Mouse (Mus musculus) megakaryocyte, embryonic 14.5 days (primary cell): ENCODE results near the gene Tns4. TPM values are rescaled to one million over a fixed set of nuclear protein-coding genes. Genes with fewer than 3 reads are reported as not detected.

ENCODE experiments used
- H3K27me3 ChIP-seq: replicated peaks from 2 replicates; pipeline ENCODE3; 2012; ENCODE audit warnings: inconsistent platforms
- H3K36me3 ChIP-seq: replicated peaks from 2 replicates; pipeline ENCODE3; 2012; ENCODE audit warnings: low read length, inconsistent platforms, mixed read lengths
- H3K4me1 ChIP-seq: 2 replicates; pipeline ENCODE4 v1.6.1; 2012; ENCODE audit warnings: inconsistent platforms
- H3K4me3 ChIP-seq: replicated peaks from 2 replicates; pipeline ENCODE3; 2012; ENCODE audit warnings: moderate library complexity, mild to moderate bottlenecking, inconsistent platforms
- H3K9me3 ChIP-seq: 2 replicates; pipeline ENCODE4 v1.6.1; 2012; ENCODE audit warnings: inconsistent platforms
- FLI1 ChIP-seq: IDR thresholded peaks from 2 replicates; pipeline ENCODE4 v1.6.1; 2012; ENCODE audit warnings: low read length, inconsistent platforms, mixed read lengths
- GATA1 ChIP-seq: IDR thresholded peaks from 3 replicates; pipeline ENCODE4 v1.6.1; 2012; ENCODE audit warnings: mixed read lengths, low read length, inconsistent platforms, borderline replicate concordance
- polyA plus RNA-seq: library from polyadenylated mRNA; stranded (reverse); fragments of >175 nt; gene quantifications from 2 replicates; pipeline ENCODE4 v1.2.3, GENCODE M21; 2012; ENCODE audit warnings: low replicate concordance; ENCODE audit not compliant: insufficient read depth

Gene Tns4
- polyA plus RNA-seq, 1 experiment = 0.93 TPM

DNA sequence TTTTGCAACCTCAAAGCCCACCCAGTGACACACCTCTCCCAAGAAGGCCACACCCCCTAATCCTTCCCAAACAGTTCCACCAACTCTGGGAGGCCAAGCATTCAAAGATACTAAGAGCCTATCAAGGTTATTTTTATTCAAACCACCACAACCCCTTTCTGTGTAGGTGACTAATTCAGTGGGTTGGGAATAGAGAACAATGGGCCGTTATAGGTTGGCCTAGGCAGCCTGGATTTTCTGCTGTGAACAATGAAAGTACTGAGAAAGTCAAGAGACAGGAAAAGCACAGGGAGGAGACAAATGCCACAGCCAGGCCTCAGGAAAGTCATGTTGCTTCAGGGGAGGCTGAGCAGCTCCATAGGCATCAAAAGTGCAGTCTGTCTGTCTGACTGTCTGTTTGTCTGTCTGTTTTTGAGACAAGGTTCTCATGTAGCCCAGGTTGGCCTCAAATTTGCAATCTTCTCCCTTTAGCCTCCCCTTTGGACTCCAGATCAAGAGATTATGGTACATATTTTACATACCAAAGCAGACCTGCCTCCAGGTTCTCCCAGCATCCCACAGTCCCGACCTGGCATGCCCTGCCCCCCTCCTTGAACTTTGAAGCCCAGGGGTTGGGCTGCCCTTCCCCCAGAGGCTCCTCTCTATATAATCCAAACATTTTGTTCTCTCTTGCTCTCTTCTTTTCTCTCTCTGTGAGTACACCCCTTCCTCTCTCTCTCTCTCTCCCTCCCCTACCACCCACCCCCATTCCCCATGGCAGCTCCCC, 6.0 kb upstream of the Tns4 start:
- H3K4me3 ChIP-seq = no peak overlapping the region
- no peaks in the 10 kb centered on the region for H3K36me3 ChIP-seq
- H3K27me3 ChIP-seq = peaks cover 47% of the 10 kb centered on the region
- no peaks in the 10 kb centered on the region for H3K4me1 ChIP-seq
- TF ChIP-seq GATA1 = no peak
- peaks cover 11% of the 10 kb centered on the region for H3K9me3 ChIP-seq

DNA sequence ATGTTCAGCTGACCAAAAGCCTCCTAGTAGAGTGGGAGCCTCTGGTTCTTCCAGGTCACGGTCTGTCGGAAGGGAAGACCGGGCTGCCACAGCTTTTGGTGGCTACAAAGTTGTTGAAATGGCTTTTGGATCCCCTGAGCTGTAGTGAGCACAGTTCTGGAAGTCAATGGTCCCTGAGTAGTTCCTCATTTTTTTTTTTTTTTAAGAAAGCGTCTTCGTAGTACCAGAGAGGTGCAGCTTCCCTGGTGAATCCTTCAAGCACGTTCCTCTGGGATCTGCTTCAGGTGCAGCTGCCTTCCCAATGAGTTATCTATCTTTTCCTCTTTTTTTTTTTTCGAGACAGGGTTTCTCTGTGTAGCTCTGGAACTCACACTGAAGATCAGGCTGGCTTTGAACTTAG, 4.6 kb upstream of the Tns4 start:
- H3K27me3 ChIP-seq = peaks cover 49% of the 10 kb centered on the region
- H3K4me3 ChIP-seq = no peak overlapping the region
- H3K36me3 ChIP-seq = no peaks in the 10 kb centered on the region
- no peaks in the 10 kb centered on the region for H3K4me1 ChIP-seq
- no peak for TF ChIP-seq FLI1
- TF ChIP-seq GATA1 = no peak
- peaks cover 11% of the 10 kb centered on the region for H3K9me3 ChIP-seq

- no peaks in the 10 kb centered on the region for H3K36me3 ChIP-seq
These were observed 2.6 kb upstream of the Tns4 start for GRCm38 (mm10) chr11:99091666-99092065.

DNA sequence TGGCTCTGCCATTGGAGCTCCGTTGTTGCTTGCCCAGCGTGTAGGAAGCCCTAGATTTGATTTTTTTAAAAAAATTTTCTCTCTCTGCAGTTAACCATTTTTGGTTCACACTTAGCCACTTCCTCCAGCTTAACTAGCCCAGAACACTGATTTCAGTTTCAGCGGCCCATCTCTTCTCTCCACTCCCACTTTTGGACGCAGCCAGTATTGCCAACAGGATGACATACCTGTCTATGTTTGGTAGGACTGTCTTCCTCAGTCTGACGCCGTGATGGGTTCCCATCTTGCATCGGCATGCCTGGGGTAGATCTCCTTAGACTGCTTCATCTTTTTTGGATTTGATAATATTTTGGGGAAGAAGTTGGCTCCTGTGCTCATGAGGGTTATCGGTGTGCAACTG, 1.3 kb upstream of the Tns4 start:
- Histone ChIP-seq H3K4me1 (no peaks in the 10 kb centered on the region), H3K36me3 (no peaks in the 10 kb centered on the region), H3K9me3 (peaks cover 14% of the 10 kb centered on the region), H3K27me3 (peaks cover 66% of the 10 kb centered on the region), H3K4me3 (no peak overlapping the region)
- TF ChIP-seq GATA1 (no peak), FLI1 (no peak)

More at GRCm38 (mm10) chr11:99091666-99092065, 2.6 kb upstream of the Tns4 start:
- H3K4me3 ChIP-seq = no peak overlapping the region
- TF ChIP-seq GATA1 = no peak
- peaks cover 61% of the 10 kb centered on the region for H3K27me3 ChIP-seq
- H3K4me1 ChIP-seq = no peaks in the 10 kb centered on the region
- peaks cover 11% of the 10 kb centered on the region for H3K9me3 ChIP-seq

- no peak overlapping the region for H3K4me3 ChIP-seq
- no peaks in the 10 kb centered on the region for H3K4me1 ChIP-seq
- peaks cover 7% of the 10 kb centered on the region; the same call in 1 of the 2 replicates for H3K9me3 ChIP-seq
- no peak for TF ChIP-seq GATA1
- TF ChIP-seq FLI1 = no peak
- H3K36me3 ChIP-seq = no peaks in the 10 kb centered on the region
- H3K27me3 ChIP-seq = peaks cover 65% of the 10 kb centered on the region
These were observed 620 bp downstream of the Tns4 start for GRCm38 (mm10) chr11:99088486-99088885.

DNA sequence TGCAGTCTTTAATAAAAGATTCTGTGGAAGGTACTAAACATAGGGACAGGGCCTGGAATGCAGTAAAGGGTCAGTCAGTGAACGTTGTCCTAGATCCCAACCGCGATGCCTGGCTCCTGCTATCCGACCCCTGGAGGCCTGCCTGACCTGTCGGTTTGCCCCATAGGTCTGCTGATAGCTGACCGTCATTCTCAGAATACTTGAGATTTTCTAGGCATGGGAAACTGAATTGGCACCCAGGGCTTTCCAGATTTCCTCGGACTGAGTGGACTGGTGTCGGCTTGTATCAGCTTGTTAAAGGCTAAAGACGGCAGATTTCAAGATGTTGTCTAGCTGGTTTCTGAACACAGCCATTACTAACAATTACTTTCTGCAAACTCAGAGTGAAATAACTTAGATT, 4.7 kb downstream of the Tns4 start:
- no peak for TF ChIP-seq GATA1
- no peak for TF ChIP-seq FLI1
- Histone ChIP-seq H3K36me3 (no peaks in the 10 kb centered on the region), H3K27me3 (peaks cover 71% of the 10 kb centered on the region), H3K4me3 (no peak overlapping the region), H3K4me1 (no peaks in the 10 kb centered on the region), H3K9me3 (0 out of 2 replicates have a peak, but pooled peaks cover 4% of the 10 kb centered on the region)

GRCm38 (mm10) chr11:99083516-99083915, 5.6 kb downstream of the Tns4 start:
- H3K4me3 ChIP-seq = no peak overlapping the region
- H3K36me3 ChIP-seq = no peaks in the 10 kb centered on the region
- H3K4me1 ChIP-seq = no peaks in the 10 kb centered on the region
- peaks cover 72% of the 10 kb centered on the region for H3K27me3 ChIP-seq
- 0 out of 2 replicates have a peak, but pooled peaks cover 4% of the 10 kb centered on the region for H3K9me3 ChIP-seq
- TF ChIP-seq GATA1 (no peak), FLI1 (no peak)

GRCm38 (mm10) chr11:99082098-99082497, 7.0 kb downstream of the Tns4 start:
- Histone ChIP-seq H3K36me3 (no peaks in the 10 kb centered on the region), H3K4me3 (no peak overlapping the region), H3K9me3 (0 out of 2 replicates have a peak, but pooled peaks cover 4% of the 10 kb centered on the region), H3K4me1 (no peaks in the 10 kb centered on the region), H3K27me3 (peaks cover 67% of the 10 kb centered on the region)
- no peak for TF ChIP-seq FLI1
- no peak for TF ChIP-seq GATA1

- TF ChIP-seq GATA1 = no peak
- TF ChIP-seq FLI1 = no peak
- H3K4me1 ChIP-seq = no peaks in the 10 kb centered on the region
- peaks cover 68% of the 10 kb centered on the region for H3K27me3 ChIP-seq
- H3K4me3 ChIP-seq = no peak overlapping the region
- H3K36me3 ChIP-seq = no peaks in the 10 kb centered on the region
- 0 out of 2 replicates have a peak, but pooled peaks cover 4% of the 10 kb centered on the region for H3K9me3 ChIP-seq
These were observed 7.5 kb downstream of the Tns4 start for GRCm38 (mm10) chr11:99081566-99081965.

DNA sequence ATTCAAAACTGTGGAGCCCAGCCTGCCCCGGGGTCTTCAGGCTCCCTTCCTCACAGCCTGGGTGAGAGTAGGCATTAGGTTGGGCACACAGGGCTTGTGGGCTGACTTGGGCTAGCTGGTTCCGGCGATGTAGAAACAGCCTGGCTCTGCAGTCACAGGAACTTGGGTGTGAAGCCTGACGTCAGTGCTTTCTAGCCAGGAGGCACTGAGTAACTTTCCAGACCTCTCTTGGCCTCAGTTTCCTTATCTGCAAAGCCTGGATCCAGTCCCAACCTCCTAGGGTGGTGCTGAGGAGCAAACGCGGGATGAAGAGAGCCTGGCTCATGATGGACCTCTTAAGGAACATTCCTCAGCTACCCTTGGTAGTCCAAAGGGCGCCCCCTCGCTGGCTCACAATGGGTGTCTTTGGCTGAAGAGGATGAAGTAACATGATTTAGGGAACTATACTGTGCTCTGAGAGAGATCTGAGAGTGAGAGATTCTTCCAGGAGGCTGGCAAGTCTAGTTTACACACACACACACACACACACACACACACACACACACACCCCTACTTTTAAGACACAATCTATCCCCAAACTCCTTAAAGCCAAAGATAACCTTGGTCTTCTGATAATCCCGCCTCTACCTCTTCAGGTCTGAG, 8.1 kb downstream of the Tns4 start:
- H3K27me3 ChIP-seq = peaks cover 64% of the 10 kb centered on the region
- 0 out of 2 replicates have a peak, but pooled peaks cover 4% of the 10 kb centered on the region for H3K9me3 ChIP-seq
- no peak overlapping the region for H3K4me3 ChIP-seq
- no peaks in the 10 kb centered on the region for H3K4me1 ChIP-seq
- no peaks in the 10 kb centered on the region for H3K36me3 ChIP-seq
- TF ChIP-seq FLI1 (no peak), GATA1 (no peak)

GRCm38 (mm10) chr11:99077869-99078268, 11.2 kb downstream of the Tns4 start:
- H3K36me3 ChIP-seq = no peaks in the 10 kb centered on the region
- H3K27me3 ChIP-seq = peaks cover 70% of the 10 kb centered on the region
- TF ChIP-seq GATA1 = no peak
- H3K4me1 ChIP-seq = no peaks in the 10 kb centered on the region
- H3K4me3 ChIP-seq = no peak overlapping the region
- H3K9me3 ChIP-seq = no peaks in the 10 kb centered on the region
